ENCODE assay signal across 8 mouse cellular contexts in the genomic region with DNA sequence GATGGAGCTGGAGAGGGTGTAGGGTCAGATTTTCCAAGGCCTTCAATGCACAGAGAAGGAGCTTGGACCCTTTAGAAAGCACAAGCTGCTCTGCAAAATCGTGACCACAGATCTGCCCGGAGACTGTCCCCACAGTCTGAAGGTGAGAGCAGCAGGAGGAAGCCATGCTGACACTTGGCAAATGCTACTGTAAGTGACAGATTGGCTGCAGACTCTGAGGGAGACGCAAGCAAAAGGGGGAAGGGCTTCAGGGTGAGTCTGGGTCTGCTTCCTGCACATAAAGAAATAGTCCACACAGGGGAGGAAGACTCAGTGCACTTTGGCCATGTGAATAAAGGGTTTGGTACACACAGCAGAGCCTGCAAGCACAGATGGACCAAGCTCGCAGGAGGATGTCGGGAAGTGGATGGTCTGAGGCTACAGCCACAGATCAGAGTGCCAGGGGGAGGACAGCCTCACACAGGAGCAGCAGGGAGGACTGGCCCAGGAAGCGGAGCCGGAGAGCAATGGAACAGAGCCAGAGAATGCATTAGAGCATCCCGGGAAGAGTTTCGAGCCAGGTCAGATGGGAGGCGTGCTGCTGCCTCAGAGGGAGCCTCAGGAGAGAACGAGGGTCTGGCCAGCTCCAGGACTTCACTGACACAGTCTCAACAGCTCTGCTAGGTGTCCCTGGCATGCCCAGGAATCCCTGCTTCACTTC. TPM values are rescaled to one million over a fixed set of nuclear protein-coding genes. Genes with fewer than 3 reads are reported as not detected.
DNase-seq lines count a peak whose midpoint lies in the region; ATAC-seq and TF ChIP-seq lines count a peak whose summit lies in the region.

No protein-coding gene starts in this region.

- peaks cover 50% of the 10 kb centered on the region for H3K4me1 ChIP-seq in heart, embryonic 10.5 days
- H3K4me1 ChIP-seq in kidney, adult 2 months (ENCODE audit: control insufficient read depth, insufficient read depth, low read length): peaks cover 8% of the 10 kb centered on the region; the same call in 1 of the 2 replicates
- H3K4me1 ChIP-seq in midbrain, embryonic 15.5 days: peaks cover 14% of the 10 kb centered on the region

- H3K27ac ChIP-seq in layer of hippocampus, adult 2 months: peak overlapping the region; percentile 71
- peak overlapping the region; percentile 84 for H3K27ac ChIP-seq in heart, embryonic 10.5 days
- H3K27ac ChIP-seq in kidney, adult 2 months (ENCODE audit: insufficient read depth, low read depth, low read length): no peak overlapping the region
- peak overlapping the region; percentile 61 for H3K27ac ChIP-seq in midbrain, embryonic 15.5 days

- H3K9me3 ChIP-seq in heart, embryonic 10.5 days: no peaks in the 10 kb centered on the region
- no peaks in the 10 kb centered on the region for H3K9me3 ChIP-seq in midbrain, embryonic 15.5 days

- H3K4me3 ChIP-seq in layer of hippocampus, adult 2 months: no peak overlapping the region
- peak overlapping the region; percentile 18; the same call in 1 of the 2 replicates for H3K4me3 ChIP-seq in heart, embryonic 10.5 days
- H3K4me3 ChIP-seq in kidney, adult 2 months (ENCODE audit: insufficient read depth, low read depth, low read length): no peak overlapping the region
- H3K4me3 ChIP-seq in midbrain, embryonic 15.5 days: no peak overlapping the region

- 0 out of 2 replicates have a peak, but pooled peaks have one; percentile 39 for ATAC-seq in midbrain, embryonic 15.5 days (replicated peaks)
- no peak for ATAC-seq in megakaryocyte progenitor cell, adult 5-6 weeks (replicated peaks; ENCODE audit: poor library complexity)

- no peak for TF ChIP-seq CTCF in layer of hippocampus, adult 2 months (conservative IDR thresholded peaks at IDR 0.05)
- no peak for TF ChIP-seq CTCF in kidney, adult 2 months (conservative IDR thresholded peaks at IDR 0.05; ENCODE audit: insufficient read depth, insufficient read length, low read depth, low read length)

- 22% methylated on average over 11 of the region's 11 CpGs for WGBS in heart, embryonic 10.5 days
- 17% methylated on average over 11 of the region's 11 CpGs for WGBS in kidney, adult 2 months
- WGBS in midbrain, embryonic 15.5 days: 59% methylated on average over 11 of the region's 11 CpGs

- no peak overlapping the region for H3K4me2 ChIP-seq in midbrain, embryonic 15.5 days

- H3K9ac ChIP-seq in midbrain, embryonic 15.5 days: no peak overlapping the region

- peak; percentile 27 to 41 for DNase-seq in layer of hippocampus, adult 2 months (ENCODE audit: low spot score in 2 of 2)
- DNase-seq in layer of hippocampus, adult 8-10 months (ENCODE audit: low spot score in 2 of 2): no peak
- DNase-seq in cerebellum, adult 11-12 months: peak; percentile 98
- DNase-seq in heart, embryonic 10.5 days (ENCODE audit: low spot score): no peak
- DNase-seq in kidney, adult 2 months: peak; percentile 71
- DNase-seq in thymus, postnatal 25 days: no peak

- no peaks in the 10 kb centered on the region for H3K36me3 ChIP-seq in heart, embryonic 10.5 days
- H3K36me3 ChIP-seq in kidney, adult 2 months (ENCODE audit: control insufficient read depth, insufficient read depth, low read length): no peaks in the 10 kb centered on the region
- no peaks in the 10 kb centered on the region for H3K36me3 ChIP-seq in midbrain, embryonic 15.5 days (replicated peaks)

- no peak for TF ChIP-seq POLR2A in kidney, adult 2 months (IDR thresholded peaks at IDR 0.05; ENCODE audit: low read depth, low read length)

- H3K27me3 ChIP-seq in heart, embryonic 10.5 days (ENCODE audit: insufficient read depth, poor library complexity, severe bottlenecking): no peaks in the 10 kb centered on the region
- H3K27me3 ChIP-seq in kidney, adult 2 months (replicated peaks; ENCODE audit: control insufficient read depth, insufficient read depth, low read length): no peaks in the 10 kb centered on the region
- H3K27me3 ChIP-seq in midbrain, embryonic 15.5 days (replicated peaks): no peaks in the 10 kb centered on the region

RNA-seq across cellular contexts. Expression of a gene that starts 35.0 kb away (rescaled TPM):
- total RNA-seq in layer of hippocampus, adult 2 months (2021): 100 to 1,000 TPM; 113 to 120 TPM
- 100 to 1,000 TPM; 119 to 152 (median 139) TPM for total RNA-seq in layer of hippocampus, adult 8-10 months (2022)
- 17.7 and 21.6 TPM in 2 replicates for polyA plus RNA-seq in heart, embryonic 10.5 days (2016; fragmentation: Nextera tagmentation; extraction: Ambion mirVana)
- 21.1 and 23.9 TPM in 2 replicates for polyA plus RNA-seq in kidney, adult 2 months (2012; rRNA removed)
- 29.6 and 29.7 TPM in 2 replicates for polyA plus RNA-seq in midbrain, embryonic 15.5 days (2015; fragmentation: Nextera tagmentation; extraction: Ambion mirVana)
- 30.7 and 44.8 TPM in 2 replicates for total RNA-seq in megakaryocyte progenitor cell, adult 5-6 weeks (2015)
- 20.9 and 44.7 TPM in 2 replicates for total RNA-seq in megakaryocyte progenitor cell, adult 5-6 weeks (2017)

RNA-seq across cellular contexts. Expression of a gene that starts 45.3 kb away (rescaled TPM):
- 10 to 100 TPM; 50.5 to 53.1 TPM for total RNA-seq in layer of hippocampus, adult 2 months (2021)
- total RNA-seq in layer of hippocampus, adult 8-10 months (2022): 10 to 100 TPM; 48.6 to 65.5 (median 56.0) TPM
- 35.9 and 37.4 TPM in 2 replicates for polyA plus RNA-seq in heart, embryonic 10.5 days (2016; fragmentation: Nextera tagmentation; extraction: Ambion mirVana)
- polyA plus RNA-seq in kidney, adult 2 months (2012; rRNA removed): 22.2 and 22.8 TPM in 2 replicates
- polyA plus RNA-seq in midbrain, embryonic 15.5 days (2015; fragmentation: Nextera tagmentation; extraction: Ambion mirVana): 39.6 and 41.0 TPM in 2 replicates
- total RNA-seq in megakaryocyte progenitor cell, adult 5-6 weeks (2015): 9.9 and 12.1 TPM in 2 replicates
- 13.6 and 15.2 TPM in 2 replicates for total RNA-seq in megakaryocyte progenitor cell, adult 5-6 weeks (2017)

Comparison
In these comparisons a context has a peak if more than half of its experiments do, and no peak if none do; other contexts are left out.
1. DNase-seq: peak in layer of hippocampus, adult 2 months (2 of 2), cerebellum, adult 11-12 months (single experiment) and kidney, adult 2 months (single experiment); none in layer of hippocampus, adult 8-10 months (0 of 2), heart, embryonic 10.5 days (single experiment) and thymus, postnatal 25 days (single experiment).